Mouse (Mus musculus): ENCODE results near the gene Twist2. TPM values are rescaled to one million over a fixed set of nuclear protein-coding genes. Genes with fewer than 3 reads are reported as not detected.

The Twist2 gene
- polyA plus RNA-seq, 1 experiment from 2014 or later: 2.6 TPM

DNA sequence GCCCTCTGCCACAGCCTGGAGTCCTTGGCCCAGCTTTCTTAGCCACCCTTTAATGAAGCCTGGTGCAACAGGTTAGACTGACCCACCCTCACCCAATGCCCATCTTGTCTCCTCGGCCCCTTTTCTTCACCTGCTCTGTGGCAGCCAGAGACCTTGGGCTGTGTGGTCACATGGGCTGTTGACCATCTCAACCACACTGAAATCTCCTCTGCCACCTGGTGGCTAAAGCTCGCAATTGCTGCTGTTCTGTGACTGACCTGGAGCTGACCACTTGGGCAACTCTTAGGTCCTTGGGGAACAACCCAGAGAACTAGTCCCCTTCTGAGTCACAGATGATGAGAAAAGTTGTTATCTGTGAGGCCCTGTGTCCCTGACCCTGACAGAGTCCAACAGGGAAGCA is 73.4 kb downstream of the Twist2 start:
- H3K9ac ChIP-seq: no peak overlapping the region
- WGBS: 6% methylated on average over 2 of the region's 2 CpGs
- H3K27ac ChIP-seq (ENCODE audit: poor library complexity, severe bottlenecking): no peak overlapping the region
- H3K9me3 ChIP-seq (replicated peaks): no peaks in the 10 kb centered on the region
- no peak overlapping the region for H3K4me2 ChIP-seq
- H3K4me3 ChIP-seq: no peak overlapping the region
- peaks cover 37% of the 10 kb centered on the region for H3K4me1 ChIP-seq (replicated peaks)
- no peaks in the 10 kb centered on the region for H3K36me3 ChIP-seq
- peaks cover 6% of the 10 kb centered on the region; the same call in 1 of the 2 replicates for H3K27me3 ChIP-seq (replicated peaks)
- 0 out of 2 replicates have a peak, but pooled peaks have one; percentile 24 for ATAC-seq (ENCODE audit: insufficient number of reproducible peaks, low FRiP score)

GRCm38 (mm10) chr1:91875042-91875720 is 73.9 kb downstream of the Twist2 start:
- Histone ChIP-seq H3K4me2 (no peak overlapping the region), H3K27ac (ENCODE audit: poor library complexity, severe bottlenecking) (no peak overlapping the region), H3K4me1 (replicated peaks) (peaks cover 38% of the 10 kb centered on the region), H3K4me3 (no peak overlapping the region), H3K9me3 (replicated peaks) (no peaks in the 10 kb centered on the region), H3K27me3 (replicated peaks) (peaks cover 2% of the 10 kb centered on the region; the same call in 1 of the 2 replicates), H3K9ac (no peak overlapping the region), H3K36me3 (no peaks in the 10 kb centered on the region)
- ATAC-seq (ENCODE audit: insufficient number of reproducible peaks, low FRiP score): 0 out of 2 replicates have a peak, but pooled peaks have one; percentile 2
- WGBS: 65% methylated on average over 7 of the region's 7 CpGs

- WGBS: 25% methylated on average over 5 of the region's 5 CpGs
Measured at GRCm38 (mm10) chr1:91878696-91879095, 77.4 kb downstream of the Twist2 start.

DNA sequence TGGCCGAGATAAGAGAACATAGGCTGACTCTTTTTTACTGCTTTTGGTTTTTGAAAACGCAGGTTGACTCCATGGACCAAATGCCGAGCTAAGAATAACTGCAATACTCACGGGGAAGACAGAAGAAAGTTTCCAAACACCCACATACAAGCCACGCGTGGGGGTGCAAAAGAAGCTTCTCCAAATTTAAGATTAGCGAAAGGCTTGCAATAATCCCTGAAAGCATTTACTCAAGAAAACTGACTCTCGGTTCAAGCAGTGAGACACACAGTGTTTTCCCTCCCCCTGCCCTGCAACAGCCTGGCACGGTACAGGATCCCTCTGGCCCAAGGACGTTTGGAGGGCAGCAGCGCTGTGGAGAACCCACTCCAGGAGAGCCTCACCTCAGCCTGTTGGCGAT is 78.9 kb downstream of the Twist2 start:
- WGBS: 76% methylated on average over 12 of the region's 12 CpGs
- Histone ChIP-seq H3K36me3 (no peaks in the 10 kb centered on the region), H3K27me3 (replicated peaks) (no peaks in the 10 kb centered on the region), H3K9ac (no peak overlapping the region), H3K27ac (ENCODE audit: poor library complexity, severe bottlenecking) (no peak overlapping the region), H3K4me1 (replicated peaks) (peaks cover 15% of the 10 kb centered on the region), H3K9me3 (replicated peaks) (peaks cover 4% of the 10 kb centered on the region), H3K4me2 (no peak overlapping the region), H3K4me3 (no peak overlapping the region)
- ATAC-seq (ENCODE audit: insufficient number of reproducible peaks, low FRiP score): no peak

More at GRCm38 (mm10) chr1:91878696-91879095, 77.4 kb downstream of the Twist2 start:
- H3K27ac ChIP-seq (ENCODE audit: poor library complexity, severe bottlenecking): no peak overlapping the region
- H3K9me3 ChIP-seq (replicated peaks): peaks cover 4% of the 10 kb centered on the region
- H3K4me2 ChIP-seq: no peak overlapping the region
- H3K4me1 ChIP-seq (replicated peaks): peaks cover 15% of the 10 kb centered on the region
- H3K36me3 ChIP-seq: no peaks in the 10 kb centered on the region
- H3K27me3 ChIP-seq (replicated peaks): no peaks in the 10 kb centered on the region
- H3K4me3 ChIP-seq: no peak overlapping the region
- no peak overlapping the region for H3K9ac ChIP-seq
- ATAC-seq (ENCODE audit: insufficient number of reproducible peaks, low FRiP score): no peak

DNA sequence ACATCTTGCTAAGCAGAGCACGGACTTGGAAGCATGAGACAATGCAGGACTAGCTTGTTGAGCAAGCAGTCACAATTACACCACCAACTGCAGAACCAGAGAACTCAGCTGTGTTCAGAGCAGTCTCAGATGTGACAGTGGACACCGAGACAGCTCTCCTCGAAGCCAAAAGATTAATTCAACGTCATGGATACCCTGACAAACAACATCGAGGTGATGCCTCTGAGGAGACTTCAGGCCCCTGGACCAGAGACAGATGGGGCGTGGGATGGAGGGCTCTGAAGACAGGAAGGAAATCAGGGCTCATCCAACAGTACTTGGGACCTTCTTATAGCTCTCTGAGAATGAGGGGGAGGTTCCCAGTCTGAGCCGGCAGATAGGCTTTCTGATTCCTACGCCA is 79.6 kb downstream of the Twist2 start:
- no peak overlapping the region for H3K27ac ChIP-seq (ENCODE audit: poor library complexity, severe bottlenecking)
- peaks cover 15% of the 10 kb centered on the region for H3K4me1 ChIP-seq (replicated peaks)
- no peak overlapping the region for H3K4me2 ChIP-seq
- ATAC-seq (ENCODE audit: insufficient number of reproducible peaks, low FRiP score): no peak
- H3K27me3 ChIP-seq (replicated peaks): no peaks in the 10 kb centered on the region
- no peak overlapping the region for H3K4me3 ChIP-seq
- H3K36me3 ChIP-seq: no peaks in the 10 kb centered on the region
- 56% methylated on average over 8 of the region's 8 CpGs for WGBS
- no peak overlapping the region for H3K9ac ChIP-seq
- H3K9me3 ChIP-seq (replicated peaks): peaks cover 4% of the 10 kb centered on the region

DNA sequence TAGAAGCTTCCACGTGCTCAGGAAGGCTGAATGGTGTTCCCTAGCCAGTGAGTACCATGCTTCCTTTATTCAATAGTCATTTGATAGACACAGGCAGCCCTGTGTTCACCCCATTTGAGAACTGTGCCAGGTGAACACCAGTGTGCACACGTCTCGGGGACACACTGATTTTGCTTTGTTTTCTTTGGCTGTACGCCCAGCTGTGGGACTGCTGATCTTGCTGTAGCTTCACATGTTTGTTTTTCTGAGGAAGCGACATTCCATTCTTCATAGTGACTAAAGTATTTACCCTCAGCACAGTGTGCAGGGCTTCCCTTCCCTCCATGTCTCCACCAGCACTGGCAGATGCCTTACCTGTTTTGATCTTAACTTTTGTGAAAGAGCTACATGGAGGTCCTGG is 81.9 kb downstream of the Twist2 start:
- Histone ChIP-seq H3K9me3 (replicated peaks) (peaks cover 4% of the 10 kb centered on the region), H3K4me2 (no peak overlapping the region), H3K9ac (no peak overlapping the region), H3K27me3 (replicated peaks) (no peaks in the 10 kb centered on the region), H3K4me3 (no peak overlapping the region), H3K4me1 (replicated peaks) (peaks cover 15% of the 10 kb centered on the region), H3K36me3 (no peaks in the 10 kb centered on the region), H3K27ac (ENCODE audit: poor library complexity, severe bottlenecking) (no peak overlapping the region)
- peak; percentile 69 for ATAC-seq (ENCODE audit: insufficient number of reproducible peaks, low FRiP score)
- 56% methylated on average over 5 of the region's 5 CpGs for WGBS

GRCm38 (mm10) chr1:91893598-91893997 is 92.3 kb downstream of the Twist2 start:
- Histone ChIP-seq H3K27me3 (replicated peaks) (no peaks in the 10 kb centered on the region), H3K4me2 (no peak overlapping the region), H3K4me1 (replicated peaks) (no peaks in the 10 kb centered on the region), H3K9ac (no peak overlapping the region), H3K4me3 (no peak overlapping the region), H3K36me3 (no peaks in the 10 kb centered on the region), H3K9me3 (replicated peaks) (peaks cover 16% of the 10 kb centered on the region; the same call in 1 of the 2 replicates), H3K27ac (ENCODE audit: poor library complexity, severe bottlenecking) (no peak overlapping the region)
- 86% methylated on average over 11 of the region's 11 CpGs for WGBS
- ATAC-seq (ENCODE audit: insufficient number of reproducible peaks, low FRiP score): no peak

- 84% methylated on average over 5 of the region's 5 CpGs for WGBS
Measured at GRCm38 (mm10) chr1:91894286-91894685, 93.0 kb downstream of the Twist2 start.

GRCm38 (mm10) chr1:91897078-91897477 is 95.8 kb downstream of the Twist2 start:
- Histone ChIP-seq H3K27me3 (replicated peaks) (no peaks in the 10 kb centered on the region), H3K36me3 (no peaks in the 10 kb centered on the region), H3K4me2 (no peak overlapping the region), H3K4me1 (replicated peaks) (no peaks in the 10 kb centered on the region), H3K9me3 (replicated peaks) (peaks cover 16% of the 10 kb centered on the region; the same call in 1 of the 2 replicates), H3K4me3 (no peak overlapping the region), H3K27ac (ENCODE audit: poor library complexity, severe bottlenecking) (no peak overlapping the region), H3K9ac (no peak overlapping the region)
- WGBS: 81% methylated on average over 2 of the region's 2 CpGs
- ATAC-seq (ENCODE audit: insufficient number of reproducible peaks, low FRiP score): no peak

More at GRCm38 (mm10) chr1:91894286-91894685, 93.0 kb downstream of the Twist2 start:
- no peak overlapping the region for H3K9ac ChIP-seq
- H3K27ac ChIP-seq (ENCODE audit: poor library complexity, severe bottlenecking): no peak overlapping the region
- no peak for ATAC-seq (ENCODE audit: insufficient number of reproducible peaks, low FRiP score)
- no peak overlapping the region for H3K4me2 ChIP-seq
- H3K9me3 ChIP-seq (replicated peaks): peaks cover 16% of the 10 kb centered on the region; the same call in 1 of the 2 replicates
- H3K27me3 ChIP-seq (replicated peaks): no peaks in the 10 kb centered on the region
- H3K4me1 ChIP-seq (replicated peaks): no peaks in the 10 kb centered on the region
- no peak overlapping the region for H3K4me3 ChIP-seq
- H3K36me3 ChIP-seq: no peaks in the 10 kb centered on the region

All from heart, embryonic 12.5 days (tissue).